Mouse (Mus musculus): ENCODE results near the gene Iqgap2. TPM values are rescaled to one million over a fixed set of nuclear protein-coding genes. Genes with fewer than 3 reads are reported as not detected.

Gene Iqgap2
- polyA plus RNA-seq, 1 experiment from 2014 or later: 70.8 TPM

DNA sequence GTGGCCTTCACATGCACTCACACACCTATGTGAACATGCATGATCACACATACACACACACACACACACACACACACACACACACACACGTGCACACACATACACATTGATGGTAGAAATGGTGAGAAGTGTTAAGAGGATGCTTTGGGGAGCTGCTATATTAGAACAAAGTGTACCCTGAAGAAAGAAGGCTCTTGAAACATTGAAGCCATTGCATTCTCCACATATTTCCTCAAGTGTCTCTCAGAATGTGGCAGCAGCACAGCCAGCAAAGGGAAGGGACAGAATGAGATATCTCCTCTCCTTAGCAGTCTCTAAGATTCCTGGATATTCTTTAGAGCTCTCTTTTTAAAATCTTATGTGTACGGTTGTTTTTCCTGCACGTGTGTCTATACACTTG lies 270.2 kb downstream of the Iqgap2 start:
- H3K4me3 ChIP-seq (ENCODE audit: inconsistent target): no peak overlapping the region
- no peak overlapping the region for H3K27ac ChIP-seq
- WGBS (ENCODE audit: missing documents): 89% methylated on average over 3 of the region's 3 CpGs
- H3K79me2 ChIP-seq (ENCODE audit: inconsistent target): no peaks in the 10 kb centered on the region
- H3K36me3 ChIP-seq (ENCODE audit: inconsistent target): no peaks in the 10 kb centered on the region

DNA sequence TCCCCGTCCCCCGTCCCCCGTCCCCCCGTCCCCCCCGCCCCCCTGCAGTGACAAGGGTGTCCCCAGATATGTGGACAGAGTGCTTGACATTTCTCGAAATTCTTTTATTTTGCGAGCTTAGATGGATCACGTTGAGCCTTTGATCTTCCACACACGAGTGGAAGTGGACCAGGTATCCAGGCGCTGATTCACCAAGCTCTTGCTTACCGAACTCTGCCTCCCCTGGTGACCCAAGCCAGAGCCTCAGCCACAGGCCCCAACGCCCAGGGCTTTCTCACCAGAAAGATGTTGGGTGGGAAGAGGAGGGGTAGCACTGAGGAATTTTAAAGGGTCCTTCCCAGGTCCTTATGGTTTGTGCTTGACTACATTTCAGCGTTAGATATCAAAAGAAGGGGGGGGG lies 272.9 kb downstream of the Iqgap2 start:
- Histone ChIP-seq H3K36me3 (ENCODE audit: inconsistent target) (no peaks in the 10 kb centered on the region), H3K27ac (no peak overlapping the region), H3K4me3 (ENCODE audit: inconsistent target) (peak overlapping the region; percentile 16; the same call in 1 of the 2 replicates), H3K79me2 (ENCODE audit: inconsistent target) (no peaks in the 10 kb centered on the region)
- 24% methylated on average over 12 of the region's 13 CpGs for WGBS (ENCODE audit: missing documents)

DNA sequence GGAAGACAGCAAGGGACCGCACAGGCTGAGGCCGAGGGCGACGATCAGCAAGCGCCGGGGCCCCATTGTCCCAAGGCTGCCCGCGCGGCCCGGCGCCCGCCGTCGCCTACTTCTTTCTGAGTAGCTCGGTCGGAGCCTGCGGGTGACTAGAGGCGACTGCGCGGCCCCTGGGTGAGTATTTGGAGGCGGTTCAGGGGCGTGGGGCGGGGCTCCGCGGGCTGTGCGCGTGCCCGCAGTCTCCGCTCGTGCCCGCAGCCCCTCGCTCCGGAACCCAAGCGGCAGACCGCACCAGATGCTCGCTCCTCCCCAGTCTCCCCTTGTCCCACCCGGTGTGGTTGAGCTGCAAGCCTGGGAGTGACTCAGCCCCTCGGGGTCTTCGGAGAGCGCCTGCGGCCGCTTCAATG lies 273.4 kb downstream of the Iqgap2 start, which contains the start of gene F2r:
Gene F2r, minus strand, starts transcription at position 179 of the 404 bp plus-strand sequence.
- Histone ChIP-seq H3K27ac (no peak within 1 kb of the TSS), H3K79me2 (ENCODE audit: inconsistent target) (no peaks in the 10 kb centered on the region), H3K4me3 (ENCODE audit: inconsistent target) (peak within 1 kb of the TSS; percentile 16; the same call in 1 of the 2 replicates), H3K36me3 (ENCODE audit: inconsistent target) (no peaks in the 10 kb centered on the region)
- WGBS (ENCODE audit: missing documents): 1% methylated on average over 39 of the region's 42 CpGs

GRCm38 (mm10) chr13:95617671-95618171 lies 274.0 kb downstream of the Iqgap2 start:
- no peaks in the 10 kb centered on the region for H3K36me3 ChIP-seq (ENCODE audit: inconsistent target)
- 7% methylated on average over 21 of the region's 21 CpGs for WGBS (ENCODE audit: missing documents)
- no peak overlapping the region for H3K27ac ChIP-seq
- H3K79me2 ChIP-seq (ENCODE audit: inconsistent target): no peaks in the 10 kb centered on the region
- H3K4me3 ChIP-seq (ENCODE audit: inconsistent target): no peak overlapping the region; the same call in 1 of the 2 replicates

DNA sequence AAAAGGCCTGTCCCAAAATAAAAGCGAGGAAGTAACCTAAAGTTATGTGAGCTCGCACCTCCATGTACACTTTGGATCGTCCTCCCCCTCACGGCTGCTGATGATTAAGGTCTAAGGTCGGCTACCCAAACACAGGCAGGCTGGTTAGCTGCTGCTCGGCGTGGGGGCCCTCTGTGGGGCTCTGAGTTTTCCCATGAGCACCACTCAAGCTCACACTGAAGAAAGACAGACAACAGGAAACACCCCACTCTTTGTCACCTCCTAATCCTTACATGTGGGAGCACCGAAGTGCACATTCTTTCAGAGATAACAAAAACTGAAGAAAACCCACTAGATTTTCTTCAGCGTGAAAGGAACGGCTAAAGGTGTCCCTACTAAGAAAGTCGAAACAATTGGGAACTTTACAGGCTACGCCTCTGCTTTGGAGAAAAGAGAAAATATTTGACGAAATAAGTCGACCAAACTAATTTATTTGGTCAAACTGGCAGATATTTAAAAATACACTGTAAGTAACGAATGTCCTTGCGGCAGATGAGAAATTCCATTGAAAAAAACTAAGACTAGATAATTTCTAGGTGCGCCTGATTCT lies 274.5 kb downstream of the Iqgap2 start:
- no peaks in the 10 kb centered on the region for H3K79me2 ChIP-seq (ENCODE audit: inconsistent target)
- no peaks in the 10 kb centered on the region for H3K36me3 ChIP-seq (ENCODE audit: inconsistent target)
- no peak overlapping the region for H3K4me3 ChIP-seq (ENCODE audit: inconsistent target)
- H3K27ac ChIP-seq: no peak overlapping the region
- 39% methylated on average over 17 of the region's 17 CpGs for WGBS (ENCODE audit: missing documents)

DNA sequence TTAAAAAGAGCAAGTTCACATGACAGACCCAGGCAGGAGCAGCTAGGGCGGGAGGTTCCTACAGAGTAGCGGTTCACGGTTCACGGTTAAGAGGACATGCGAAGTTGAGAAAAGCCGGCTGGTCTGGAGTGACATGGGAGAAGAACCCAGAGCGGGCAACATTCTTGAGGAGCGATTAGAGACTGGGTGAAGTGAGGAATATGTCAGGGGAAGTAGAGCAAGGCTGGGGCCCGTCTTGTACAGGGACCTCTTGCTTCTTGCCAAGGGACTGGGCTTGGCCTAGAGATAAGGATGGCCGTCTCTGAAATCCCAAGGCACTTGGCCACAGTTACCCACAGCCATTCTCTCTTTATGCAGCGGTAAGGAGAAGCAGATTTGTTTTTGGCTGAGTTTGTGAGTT lies 275.2 kb downstream of the Iqgap2 start:
- Histone ChIP-seq H3K36me3 (ENCODE audit: inconsistent target) (no peaks in the 10 kb centered on the region), H3K27ac (no peak overlapping the region), H3K4me3 (ENCODE audit: inconsistent target) (no peak overlapping the region), H3K79me2 (ENCODE audit: inconsistent target) (no peaks in the 10 kb centered on the region)
- WGBS (ENCODE audit: missing documents): 82% methylated on average over 11 of the region's 11 CpGs

DNA sequence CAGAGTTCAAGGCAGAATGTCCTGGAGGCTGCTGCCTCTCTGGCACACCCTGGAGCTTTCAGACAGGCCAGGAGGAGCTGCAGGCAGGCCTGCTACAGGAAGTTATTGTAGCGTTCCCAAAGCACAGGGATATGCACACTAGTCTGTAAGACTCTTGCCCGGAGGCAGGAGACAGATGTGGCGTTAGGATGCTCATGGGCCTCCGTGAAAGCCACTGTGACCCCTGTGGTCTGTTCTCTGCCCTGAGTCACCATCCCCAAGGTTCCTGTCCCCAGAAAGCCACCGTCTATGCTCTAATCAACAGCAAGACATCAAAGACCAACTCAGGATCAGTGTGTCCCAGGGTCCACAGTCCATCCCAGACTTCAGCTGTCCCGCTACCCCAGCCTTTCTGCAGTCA lies 277.0 kb downstream of the Iqgap2 start:
- Histone ChIP-seq H3K4me3 (ENCODE audit: inconsistent target) (no peak overlapping the region), H3K27ac (no peak overlapping the region), H3K36me3 (ENCODE audit: inconsistent target) (no peaks in the 10 kb centered on the region), H3K79me2 (ENCODE audit: inconsistent target) (no peaks in the 10 kb centered on the region)
- 47% methylated on average over 6 of the region's 6 CpGs for WGBS (ENCODE audit: missing documents)

GRCm38 (mm10) chr13:95612243-95612642 lies 279.5 kb downstream of the Iqgap2 start:
- Histone ChIP-seq H3K27ac (no peak overlapping the region), H3K36me3 (ENCODE audit: inconsistent target) (no peaks in the 10 kb centered on the region), H3K4me3 (ENCODE audit: inconsistent target) (no peak overlapping the region), H3K79me2 (ENCODE audit: inconsistent target) (no peaks in the 10 kb centered on the region)
- 91% methylated on average over 10 of the region's 10 CpGs for WGBS (ENCODE audit: missing documents)

DNA sequence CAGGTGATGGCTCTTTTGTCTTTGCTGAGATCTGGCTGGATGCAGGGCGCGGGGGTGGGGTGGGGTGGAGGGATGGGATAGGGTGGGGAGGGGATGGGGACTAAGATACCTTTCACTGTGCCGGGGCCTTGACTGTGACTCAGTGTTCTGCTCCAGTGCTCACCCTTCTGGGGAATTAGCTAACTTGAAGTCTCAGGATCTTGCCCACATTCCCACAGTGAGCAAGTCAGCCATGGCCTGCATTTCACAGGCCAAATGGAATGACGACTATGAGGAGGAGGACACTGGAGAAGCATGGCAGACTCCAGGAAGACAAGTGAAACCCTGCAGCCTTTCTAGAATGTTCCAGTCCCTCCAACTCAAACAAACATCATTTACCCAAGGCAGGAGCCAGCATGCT lies 280.0 kb downstream of the Iqgap2 start:
- H3K4me3 ChIP-seq (ENCODE audit: inconsistent target): no peak overlapping the region
- 98% methylated on average over 4 of the region's 4 CpGs for WGBS (ENCODE audit: missing documents)
- H3K36me3 ChIP-seq (ENCODE audit: inconsistent target): no peaks in the 10 kb centered on the region
- no peaks in the 10 kb centered on the region for H3K79me2 ChIP-seq (ENCODE audit: inconsistent target)
- H3K27ac ChIP-seq: no peak overlapping the region

GRCm38 (mm10) chr13:95610786-95611562 lies 280.7 kb downstream of the Iqgap2 start:
- WGBS (ENCODE audit: missing documents): 92% methylated on average over 16 of the region's 16 CpGs
- H3K27ac ChIP-seq: no peak overlapping the region
- no peaks in the 10 kb centered on the region for H3K36me3 ChIP-seq (ENCODE audit: inconsistent target)
- no peaks in the 10 kb centered on the region for H3K79me2 ChIP-seq (ENCODE audit: inconsistent target)
- no peak overlapping the region for H3K4me3 ChIP-seq (ENCODE audit: inconsistent target)

GRCm38 (mm10) chr13:95609088-95609420 lies 282.7 kb downstream of the Iqgap2 start:
- no peak overlapping the region for H3K4me3 ChIP-seq (ENCODE audit: inconsistent target)
- WGBS (ENCODE audit: missing documents): 93% methylated on average over 2 of the region's 2 CpGs
- H3K36me3 ChIP-seq (ENCODE audit: inconsistent target): no peaks in the 10 kb centered on the region

GRCm38 (mm10) chr13:95608416-95609087 lies 283.2 kb downstream of the Iqgap2 start:
- 98% methylated on average over 4 of the region's 6 CpGs for WGBS (ENCODE audit: missing documents)
- Histone ChIP-seq H3K36me3 (ENCODE audit: inconsistent target) (no peaks in the 10 kb centered on the region), H3K79me2 (ENCODE audit: inconsistent target) (no peaks in the 10 kb centered on the region), H3K4me3 (ENCODE audit: inconsistent target) (no peak overlapping the region), H3K27ac (no peak overlapping the region)

More at GRCm38 (mm10) chr13:95609088-95609420, 282.7 kb downstream of the Iqgap2 start:
- no peak overlapping the region for H3K27ac ChIP-seq
- no peaks in the 10 kb centered on the region for H3K79me2 ChIP-seq (ENCODE audit: inconsistent target)

GRCm38 (mm10) chr13:95607019-95607418 lies 284.7 kb downstream of the Iqgap2 start:
- Histone ChIP-seq H3K4me3 (ENCODE audit: inconsistent target) (no peak overlapping the region), H3K79me2 (ENCODE audit: inconsistent target) (no peaks in the 10 kb centered on the region), H3K36me3 (ENCODE audit: inconsistent target) (no peaks in the 10 kb centered on the region), H3K27ac (no peak overlapping the region)
- 91% methylated on average over 8 of the region's 8 CpGs for WGBS (ENCODE audit: missing documents)

DNA sequence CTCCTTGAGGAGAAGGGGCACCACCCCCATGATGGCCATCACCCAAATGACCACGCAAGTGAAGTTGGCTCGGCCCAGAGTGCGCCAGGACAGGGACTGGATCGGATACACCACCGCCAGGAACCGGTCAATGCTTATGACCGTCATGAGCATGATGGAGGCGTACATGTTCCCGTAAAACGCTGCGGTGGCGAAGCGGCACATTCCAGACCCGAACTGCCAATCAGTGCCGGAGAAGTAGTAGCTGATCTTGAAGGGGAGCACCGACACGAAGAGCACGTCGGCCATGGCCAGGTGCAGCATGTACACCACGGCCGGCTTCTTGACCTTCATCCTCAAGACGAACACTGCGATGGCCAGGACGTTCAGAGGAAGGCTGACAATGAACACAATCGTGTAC lies 287.4 kb downstream of the Iqgap2 start:
- WGBS (ENCODE audit: missing documents): 96% methylated on average over 25 of the region's 25 CpGs
- no peak overlapping the region for H3K27ac ChIP-seq
- no peaks in the 10 kb centered on the region for H3K36me3 ChIP-seq (ENCODE audit: inconsistent target)
- H3K79me2 ChIP-seq (ENCODE audit: inconsistent target): no peaks in the 10 kb centered on the region
- H3K4me3 ChIP-seq (ENCODE audit: inconsistent target): no peak overlapping the region

DNA sequence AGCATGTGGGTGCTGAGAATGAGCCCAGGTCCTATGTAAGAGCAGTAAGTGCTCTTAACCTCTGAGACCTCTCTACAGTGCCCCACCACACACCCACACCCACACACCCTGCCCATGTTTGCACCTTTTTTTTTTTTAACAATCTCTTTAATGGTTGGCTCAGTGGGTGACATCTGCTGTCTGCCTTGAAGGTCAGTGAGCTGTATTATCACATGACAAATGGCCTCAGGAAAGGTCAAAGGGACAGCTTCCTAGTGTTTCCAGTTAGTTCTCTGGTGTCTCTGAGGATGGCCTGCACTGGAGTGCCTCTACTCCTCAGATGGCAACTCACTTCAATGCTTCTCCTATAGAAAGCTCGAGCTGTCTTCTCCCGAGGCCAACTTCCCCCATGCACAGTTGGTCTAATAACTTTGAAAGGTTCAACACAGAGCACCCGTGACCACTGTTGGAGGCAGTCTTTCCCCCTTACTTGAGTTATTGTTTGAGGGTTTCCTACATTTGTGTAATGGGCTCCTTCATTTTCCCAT lies 291.8 kb downstream of the Iqgap2 start:
- 44% methylated on average over 3 of the region's 3 CpGs for WGBS (ENCODE audit: missing documents)

More for the DNA sequence above, 291.8 kb downstream of the Iqgap2 start:
- no peaks in the 10 kb centered on the region for H3K79me2 ChIP-seq (ENCODE audit: inconsistent target)
- no peak overlapping the region for H3K27ac ChIP-seq
- H3K4me3 ChIP-seq (ENCODE audit: inconsistent target): no peak overlapping the region
- no peaks in the 10 kb centered on the region for H3K36me3 ChIP-seq (ENCODE audit: inconsistent target)

Measured in macrophage (primary cell).